Mouse (Mus musculus) forebrain, embryonic 10.5 days (tissue): ENCODE measurements around the gene Slc16a9. TPM values are rescaled to one million over a fixed set of nuclear protein-coding genes. Genes with fewer than 3 reads are reported as not detected.

Experiments
- DNase-seq: peaks from one replicate; pipeline ENCODE4 v3.0.0-alpha.2; 2017; ENCODE audit warnings: low spot score; ENCODE audit errors: extremely low spot score
- H3K27ac ChIP-seq: fragments of 300-500 bp; sonication (generic); 2 replicates; pipeline ENCODE4 v1.5.1; 2016; ENCODE audit warnings: mild to moderate bottlenecking
- H3K27me3 ChIP-seq: fragments of 300-500 bp; sonication (generic); 2 replicates; pipeline ENCODE4 v1.6.1; 2016; ENCODE audit warnings: mild to moderate bottlenecking; ENCODE audit not compliant: poor library complexity, severe bottlenecking
- H3K36me3 ChIP-seq: fragments of 300-500 bp; sonication (generic); replicated peaks from 2 replicates; pipeline ENCODE4 v1.6.1; 2016; ENCODE audit warnings: mild to moderate bottlenecking, moderate library complexity
- H3K4me1 ChIP-seq: fragments of 300-500 bp; sonication (generic); 2 replicates; pipeline ENCODE4 v1.6.1; 2016
- H3K4me3 ChIP-seq: fragments of 300-500 bp; sonication (generic); 2 replicates; pipeline ENCODE4 v1.5.1; 2016; ENCODE audit warnings: mild to moderate bottlenecking, moderate library complexity
- H3K9me3 ChIP-seq: fragments of 300-500 bp; sonication (generic); 2 replicates; pipeline ENCODE4 v1.6.1; 2016; ENCODE audit warnings: mild to moderate bottlenecking, moderate library complexity
- WGBS: fragments of 180-500 bp; shearing (Covaris S2); methylation state at CpG from one replicate; pipeline ENCODE4 v1.1.7; 2016; 5-methylcytosine and 5-hydroxymethylcytosine counted together
- polyA plus RNA-seq: library from polyadenylated mRNA; unstranded; fragments of >200 nt; fragmentation: Nextera tagmentation; extraction: Ambion mirVana; gene quantifications from 2 replicates; pipeline ENCODE4 v1.2.1, GENCODE M21; 2016

Slc16a9 gene
- polyA plus RNA-seq, 1 experiment from 2014 or later, result 0.29 TPM

DNA sequence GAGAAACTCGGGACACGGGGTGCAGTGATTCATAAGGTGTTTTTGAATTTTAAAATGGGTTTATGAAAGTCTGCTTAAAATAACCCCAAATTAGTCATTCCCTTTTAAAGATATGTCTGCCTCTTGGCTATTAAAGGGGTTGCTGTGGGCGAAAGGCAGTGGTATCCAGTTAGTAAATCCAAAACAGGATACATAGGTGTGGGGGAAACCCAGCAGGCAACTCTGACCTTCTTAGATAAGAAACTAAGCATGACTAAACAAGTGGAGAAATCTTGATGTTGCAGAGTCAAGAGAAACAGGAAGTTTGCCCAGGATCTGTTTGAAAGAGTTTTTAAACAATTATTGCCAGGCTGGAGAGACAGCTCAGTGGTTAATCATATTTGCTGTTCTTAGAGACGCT, 12.1 kb downstream of the Slc16a9 start:
- Histone ChIP-seq H3K36me3 (no peaks in the 10 kb centered on the region), H3K4me3 (no peak overlapping the region), H3K4me1 (peaks cover 9% of the 10 kb centered on the region), H3K27me3 (no peaks in the 10 kb centered on the region), H3K27ac (no peak overlapping the region), H3K9me3 (no peaks in the 10 kb centered on the region)
- DNase-seq, result no peak
- WGBS, result 88% methylated on average over 4 of the region's 4 CpGs

- Histone ChIP-seq H3K36me3 (no peaks in the 10 kb centered on the region), H3K4me1 (peaks cover 9% of the 10 kb centered on the region), H3K27ac (no peak overlapping the region), H3K4me3 (no peak overlapping the region), H3K27me3 (no peaks in the 10 kb centered on the region), H3K9me3 (no peaks in the 10 kb centered on the region)
- no peak for DNase-seq
- 50% methylated on average over 4 of the region's 4 CpGs for WGBS
Measured at GRCm38 (mm10) chr10:70260904-70261303, 16.0 kb downstream of the Slc16a9 start.

GRCm38 (mm10) chr10:70262051-70262450, 17.2 kb downstream of the Slc16a9 start:
- Histone ChIP-seq H3K9me3 (no peaks in the 10 kb centered on the region), H3K4me3 (no peak overlapping the region), H3K4me1 (peaks cover 9% of the 10 kb centered on the region), H3K36me3 (no peaks in the 10 kb centered on the region), H3K27me3 (no peaks in the 10 kb centered on the region), H3K27ac (no peak overlapping the region)
- 95% methylated on average over 3 of the region's 3 CpGs for WGBS
- no peak for DNase-seq

DNA sequence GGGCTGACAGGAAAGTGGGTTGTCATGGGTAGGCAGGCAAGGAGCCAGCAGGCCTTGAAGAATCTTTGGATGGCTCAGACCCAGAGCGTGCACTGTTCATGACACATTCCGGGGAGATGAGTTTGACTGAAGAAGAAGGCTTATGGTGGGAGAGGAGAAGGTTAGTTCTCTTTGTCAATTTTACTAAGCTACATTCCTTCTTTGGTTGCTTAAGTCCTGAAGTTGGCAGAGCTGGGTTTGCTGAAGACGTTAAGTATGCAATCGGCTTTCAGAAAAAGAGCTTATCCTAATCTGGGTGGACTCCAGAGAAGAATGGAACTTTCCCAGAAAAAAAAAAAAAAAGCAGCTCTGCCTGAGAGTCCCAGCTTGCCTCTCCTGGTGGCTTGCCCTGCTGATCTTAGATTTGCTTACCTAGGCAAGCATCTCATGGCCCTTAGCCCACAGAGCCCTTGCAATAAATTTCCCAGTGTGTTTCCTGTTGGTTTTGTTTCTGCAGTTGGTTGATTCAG, 18.8 kb downstream of the Slc16a9 start:
- WGBS, result 71% methylated on average over 4 of the region's 4 CpGs
- H3K9me3 ChIP-seq, result no peaks in the 10 kb centered on the region
- DNase-seq, result no peak
- no peaks in the 10 kb centered on the region for H3K27me3 ChIP-seq
- no peak overlapping the region for H3K4me3 ChIP-seq
- H3K4me1 ChIP-seq, result peaks cover 9% of the 10 kb centered on the region
- H3K27ac ChIP-seq, result no peak overlapping the region
- H3K36me3 ChIP-seq, result no peaks in the 10 kb centered on the region

DNA sequence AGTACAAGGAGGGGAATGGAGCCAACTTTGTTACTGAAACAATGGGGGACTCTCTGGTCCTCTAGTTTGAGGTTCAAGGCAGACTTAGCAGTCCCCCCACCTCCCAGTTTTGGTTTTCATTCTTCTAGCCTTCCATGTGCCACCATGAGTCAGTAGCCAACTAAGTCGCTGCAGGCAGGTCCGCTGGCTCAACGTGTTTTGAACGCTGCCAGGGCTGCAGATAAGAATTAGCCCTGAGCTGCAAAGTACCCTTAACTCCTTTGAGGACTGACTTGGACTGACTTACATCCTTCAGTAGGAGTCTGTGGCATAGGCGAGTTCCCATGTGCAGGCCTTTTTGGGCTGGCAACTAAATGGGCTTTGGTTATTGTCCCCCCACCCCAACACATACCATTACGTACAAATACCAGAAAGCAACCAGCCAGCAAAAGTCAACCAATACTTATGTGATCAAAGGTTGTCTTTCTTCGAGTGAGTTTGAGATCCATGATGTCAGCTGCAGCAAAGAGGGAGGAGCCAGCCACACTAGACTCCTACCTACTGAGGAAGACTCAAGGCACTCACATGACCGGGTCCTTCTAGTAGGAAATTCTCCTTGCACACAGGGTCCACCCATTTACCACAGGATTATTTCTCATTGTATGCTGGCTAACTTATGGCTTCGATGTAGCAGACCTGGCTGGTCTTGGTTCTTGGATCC, 19.6 kb downstream of the Slc16a9 start:
- 90% methylated on average over 9 of the region's 9 CpGs for WGBS
- Histone ChIP-seq H3K27ac (no peak overlapping the region), H3K4me3 (no peak overlapping the region), H3K4me1 (peaks cover 9% of the 10 kb centered on the region), H3K9me3 (no peaks in the 10 kb centered on the region), H3K27me3 (no peaks in the 10 kb centered on the region), H3K36me3 (no peaks in the 10 kb centered on the region)
- no peak for DNase-seq

DNA sequence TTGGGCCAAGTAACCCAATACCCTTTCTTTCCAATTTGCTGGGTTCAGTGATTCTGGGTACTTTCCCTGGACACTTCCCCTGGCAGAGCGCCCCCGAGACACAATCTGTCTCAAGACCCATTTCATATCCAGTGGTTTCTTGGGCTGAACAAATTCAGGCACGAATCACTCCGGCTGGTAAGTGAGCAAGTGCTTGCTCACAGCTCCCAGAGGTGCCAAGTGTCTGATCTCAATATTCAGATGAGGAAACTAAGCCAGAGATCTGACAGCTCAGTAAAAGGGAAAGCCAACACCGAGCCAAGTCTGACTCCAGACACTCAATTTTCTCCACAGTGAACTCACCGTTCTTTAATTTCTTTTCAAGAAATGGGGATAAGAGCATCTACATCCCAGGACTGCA, 21.6 kb downstream of the Slc16a9 start:
- no peaks in the 10 kb centered on the region for H3K36me3 ChIP-seq
- WGBS, result 95% methylated on average over 6 of the region's 6 CpGs

DNA sequence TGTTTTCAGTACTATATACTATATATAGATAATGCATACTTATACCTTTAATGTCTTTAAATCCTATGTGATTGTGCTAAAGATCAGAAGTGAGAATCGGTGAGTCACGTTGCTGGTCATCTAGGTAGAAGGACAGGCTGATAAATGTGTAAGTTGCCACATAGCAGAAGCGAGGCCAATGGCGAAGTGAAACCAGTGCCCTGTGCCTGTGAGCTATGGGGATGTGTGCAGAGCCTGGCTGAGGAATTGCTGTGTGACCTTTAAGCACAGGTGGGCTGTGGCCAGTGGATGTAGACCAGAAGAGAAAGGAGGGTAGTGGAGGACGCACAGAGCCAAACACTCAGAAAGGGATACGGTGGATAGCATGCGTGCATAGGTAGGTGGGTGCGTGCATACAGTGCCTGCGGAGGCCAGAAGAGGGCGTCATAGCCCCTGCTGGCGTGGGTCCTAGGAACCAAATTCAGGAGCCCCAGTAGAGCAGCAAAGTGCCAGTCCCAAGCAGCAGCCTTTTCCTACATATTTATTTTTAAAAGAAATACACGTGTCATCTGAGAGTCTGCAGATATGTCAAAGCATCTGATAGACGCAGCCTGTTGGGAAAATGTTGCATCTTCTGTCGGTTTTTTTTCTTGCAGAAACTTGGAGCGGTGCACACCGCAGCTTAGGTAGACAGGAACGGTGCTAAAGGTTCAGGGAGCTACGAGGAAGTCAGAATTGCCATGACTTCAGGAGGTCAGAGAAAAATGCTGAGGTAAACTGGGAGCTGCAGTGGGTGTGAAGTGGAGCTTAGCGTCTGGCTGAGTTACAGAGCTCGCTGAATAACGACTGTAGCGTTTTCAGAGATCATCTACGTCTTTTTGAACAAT, 23.9 kb downstream of the Slc16a9 start:
- no peak overlapping the region for H3K4me3 ChIP-seq
- DNase-seq, result no peak
- no peaks in the 10 kb centered on the region for H3K27me3 ChIP-seq
- WGBS, result 83% methylated on average over 23 of the region's 23 CpGs
- H3K9me3 ChIP-seq, result no peaks in the 10 kb centered on the region
- H3K27ac ChIP-seq, result no peak overlapping the region
- H3K36me3 ChIP-seq, result no peaks in the 10 kb centered on the region
- H3K4me1 ChIP-seq, result no peaks in the 10 kb centered on the region; the same call in 1 of the 2 replicates

More for the DNA sequence above, 21.6 kb downstream of the Slc16a9 start:
- Histone ChIP-seq H3K4me3 (no peak overlapping the region), H3K4me1 (no peaks in the 10 kb centered on the region; the same call in 1 of the 2 replicates), H3K27ac (no peak overlapping the region), H3K27me3 (no peaks in the 10 kb centered on the region), H3K9me3 (no peaks in the 10 kb centered on the region)
- no peak for DNase-seq

DNA sequence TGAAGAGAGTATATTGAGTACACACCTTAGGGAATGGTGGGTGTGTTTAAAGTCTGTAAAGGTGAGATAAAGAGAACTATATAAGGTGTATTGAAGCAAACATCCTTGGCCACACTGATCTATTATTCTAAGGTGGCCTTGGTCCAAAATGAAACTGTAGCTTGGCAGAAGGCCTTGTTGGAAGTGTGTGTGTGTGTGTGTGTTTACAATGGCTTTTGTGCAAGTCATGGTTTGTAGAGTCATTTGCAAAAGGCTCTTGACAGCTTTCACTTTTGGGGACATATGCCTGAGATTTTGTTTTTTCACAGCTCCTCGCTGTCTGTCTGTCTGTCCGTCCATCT, 24.5 kb downstream of the Slc16a9 start:
- Histone ChIP-seq H3K27me3 (no peaks in the 10 kb centered on the region), H3K9me3 (no peaks in the 10 kb centered on the region), H3K4me1 (no peaks in the 10 kb centered on the region), H3K36me3 (no peaks in the 10 kb centered on the region), H3K27ac (no peak overlapping the region), H3K4me3 (no peak overlapping the region)
- DNase-seq, result no peak
- 100% methylated on average over 2 of the region's 2 CpGs for WGBS

- no peaks in the 10 kb centered on the region for H3K9me3 ChIP-seq
- no peak overlapping the region for H3K27ac ChIP-seq
- no peak overlapping the region for H3K4me3 ChIP-seq
- DNase-seq, result no peak
- H3K27me3 ChIP-seq, result no peaks in the 10 kb centered on the region
- 70% methylated on average over 1 of the region's 1 CpGs for WGBS
- H3K4me1 ChIP-seq, result no peaks in the 10 kb centered on the region
- H3K36me3 ChIP-seq, result no peaks in the 10 kb centered on the region
Measured at GRCm38 (mm10) chr10:70276678-70277077, 31.8 kb downstream of the Slc16a9 start.

DNA sequence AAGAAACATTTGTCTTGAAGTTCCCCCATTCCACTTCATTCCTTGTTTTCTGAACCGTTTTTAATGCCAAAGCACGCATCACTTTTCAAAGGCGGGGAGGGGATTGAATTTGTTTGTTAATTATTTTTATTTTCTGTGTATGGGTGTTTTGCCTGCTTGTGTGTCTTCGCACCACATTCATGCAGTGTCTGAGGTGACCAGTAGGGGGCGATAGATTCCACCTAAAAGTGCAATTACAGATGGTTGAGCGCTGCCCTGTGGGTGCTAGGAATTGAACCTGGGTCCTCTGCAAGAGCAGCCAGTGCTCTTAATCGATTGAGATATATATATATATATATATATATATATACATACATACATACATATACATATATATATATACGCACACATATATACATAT, 34.4 kb downstream of the Slc16a9 start:
- 76% methylated on average over 8 of the region's 8 CpGs for WGBS
- H3K4me1 ChIP-seq, result no peaks in the 10 kb centered on the region
- no peaks in the 10 kb centered on the region for H3K27me3 ChIP-seq
- DNase-seq, result no peak
- H3K9me3 ChIP-seq, result no peaks in the 10 kb centered on the region
- no peak overlapping the region for H3K4me3 ChIP-seq
- no peak overlapping the region for H3K27ac ChIP-seq
- no peaks in the 10 kb centered on the region for H3K36me3 ChIP-seq

DNA sequence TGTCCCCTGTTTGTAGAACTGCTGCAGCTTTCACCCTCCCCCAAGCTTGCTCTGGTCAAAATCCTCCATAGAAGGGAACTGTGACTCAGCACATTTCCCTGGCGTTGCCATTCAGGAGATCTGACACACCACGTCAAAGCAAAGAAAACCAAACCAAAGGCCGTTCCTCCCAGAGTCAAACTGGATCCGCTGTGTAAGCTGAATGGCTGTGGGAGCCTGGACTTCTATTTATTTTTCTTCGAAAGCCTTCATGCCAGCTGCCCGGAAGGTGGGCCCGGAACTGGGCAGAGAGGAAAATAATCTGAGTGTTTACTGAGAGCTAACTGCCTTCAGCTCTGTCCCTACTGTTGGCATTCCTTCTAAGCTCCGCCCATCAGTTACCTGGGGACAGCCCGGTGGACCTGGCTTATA, 42.9 kb downstream of the Slc16a9 start:
- Histone ChIP-seq H3K36me3 (no peaks in the 10 kb centered on the region), H3K4me3 (no peak overlapping the region), H3K9me3 (no peaks in the 10 kb centered on the region), H3K27ac (no peak overlapping the region), H3K4me1 (peaks cover 21% of the 10 kb centered on the region), H3K27me3 (no peaks in the 10 kb centered on the region)
- 56% methylated on average over 9 of the region's 9 CpGs for WGBS
- DNase-seq, result no peak

GRCm38 (mm10) chr10:70288406-70289327, 43.8 kb downstream of the Slc16a9 start:
- Histone ChIP-seq H3K4me1 (peaks cover 21% of the 10 kb centered on the region), H3K27me3 (no peaks in the 10 kb centered on the region), H3K27ac (no peak overlapping the region), H3K9me3 (no peaks in the 10 kb centered on the region), H3K36me3 (no peaks in the 10 kb centered on the region), H3K4me3 (no peak overlapping the region)
- no peak for DNase-seq
- WGBS, result 82% methylated on average over 14 of the region's 14 CpGs
